Mouse (Mus musculus) kidney, postnatal 0 days (tissue): ENCODE results near the gene Sox5. TPM values are rescaled to one million over a fixed set of nuclear protein-coding genes. Genes with fewer than 3 reads are reported as not detected.

Experiments used
- ATAC-seq: fragments of 200-750 bp; cut with Nextera tagmentation; replicated peaks from 2 replicates; pipeline ENCODE4 v1.8.0; 2017; ENCODE audit warnings: low read depth, moderate number of reproducible peaks, moderate TSS enrichment, moderate library complexity; ENCODE audit not compliant: low FRiP score
- DNase-seq: peaks from one replicate; pipeline ENCODE4 v3.0.0-alpha.2; 2016; ENCODE audit warnings: low spot score
- H3K27ac ChIP-seq: fragments of 300-500 bp; sonication (generic); 2 replicates; pipeline ENCODE4 v1.5.1; 2014; ENCODE audit warnings: mild to moderate bottlenecking
- H3K27me3 ChIP-seq: fragments of 300-500 bp; sonication (generic); 2 replicates; pipeline ENCODE4 v1.6.1; 2014; ENCODE audit warnings: low read length, mixed read lengths; ENCODE audit not compliant: insufficient read depth
- H3K36me3 ChIP-seq: fragments of 300-500 bp; sonication (generic); 2 replicates; pipeline ENCODE4 v1.6.1; 2014; ENCODE audit warnings: low read length, mixed read lengths; ENCODE audit not compliant: insufficient read depth
- H3K4me1 ChIP-seq: fragments of 300-500 bp; sonication (generic); replicated peaks from 2 replicates; pipeline ENCODE4 v1.6.1; 2014; ENCODE audit warnings: antibody characterized with exemption, low read length, mixed read lengths; ENCODE audit not compliant: insufficient read depth
- H3K4me2 ChIP-seq: fragments of 300-500 bp; sonication (generic); 2 replicates; pipeline ENCODE4 v1.6.1; 2014; ENCODE audit warnings: mild to moderate bottlenecking, low read length, moderate library complexity, mixed read lengths
- H3K4me3 ChIP-seq: fragments of 300-500 bp; sonication (generic); replicated peaks from 2 replicates; pipeline ENCODE4 v1.5.1; 2014; ENCODE audit warnings: low read depth, low read length
- H3K9ac ChIP-seq: fragments of 300-500 bp; sonication (generic); 2 replicates; pipeline ENCODE4 v1.6.1; 2014; ENCODE audit warnings: low read depth, low read length
- H3K9me3 ChIP-seq: fragments of 300-500 bp; sonication (generic); replicated peaks from 2 replicates; pipeline ENCODE4 v1.6.1; 2016; ENCODE audit warnings: low read length, inconsistent platforms, mixed read lengths
- CTCF ChIP-seq: IDR thresholded peaks from 2 replicates; pipeline ENCODE4 v1.5.1; 2016; ENCODE audit warnings: antibody characterized with exemption, low read depth, mild to moderate bottlenecking, moderate library complexity
- WGBS: fragments of 180-500 bp; shearing (Covaris S2); extraction: QIAGEN DNeasy Blood & Tissue Kit; methylation state at CpG from one replicate; pipeline ENCODE4 v1.1.7; 2014; 5-methylcytosine and 5-hydroxymethylcytosine counted together
- polyA plus RNA-seq: library from polyadenylated mRNA; unstranded; fragments of >200 nt; fragmentation: Nextera tagmentation; extraction: Ambion mirVana; gene quantifications from 2 replicates; pipeline ENCODE4 v1.2.1, GENCODE M21; 2015

Gene Sox5
- polyA plus RNA-seq, 1 experiment from 2014 or later, result 6.1 TPM

GRCm38 (mm10) chr6:143868790-143869189 is 913.0 kb downstream of the Sox5 start:
- ATAC-seq, result no peak
- H3K4me3 ChIP-seq, result no peak overlapping the region
- H3K27ac ChIP-seq, result no peak overlapping the region
- H3K4me2 ChIP-seq, result no peak overlapping the region
- H3K9me3 ChIP-seq, result no peaks in the 10 kb centered on the region
- no peaks in the 10 kb centered on the region for H3K27me3 ChIP-seq
- no peak overlapping the region for H3K9ac ChIP-seq
- WGBS, result 72% methylated on average over 3 of the region's 3 CpGs
- DNase-seq, result no peak
- no peak for TF ChIP-seq CTCF
- no peaks in the 10 kb centered on the region for H3K4me1 ChIP-seq
- no peaks in the 10 kb centered on the region for H3K36me3 ChIP-seq

GRCm38 (mm10) chr6:143868155-143868685 is 913.6 kb downstream of the Sox5 start:
- Histone ChIP-seq H3K4me2 (no peak overlapping the region), H3K9me3 (no peaks in the 10 kb centered on the region)
- 74% methylated on average over 3 of the region's 3 CpGs for WGBS

GRCm38 (mm10) chr6:143867029-143867428 is 914.7 kb downstream of the Sox5 start:
- ATAC-seq (no peak), DNase-seq (no peak)
- Histone ChIP-seq H3K4me2 (no peak overlapping the region), H3K9ac (no peak overlapping the region), H3K27ac (no peak overlapping the region), H3K4me3 (no peak overlapping the region), H3K36me3 (no peaks in the 10 kb centered on the region), H3K9me3 (no peaks in the 10 kb centered on the region), H3K27me3 (no peaks in the 10 kb centered on the region), H3K4me1 (0 out of 2 replicates have a peak, but pooled peaks cover 4% of the 10 kb centered on the region)
- WGBS, result 77% methylated on average over 5 of the region's 5 CpGs
- no peak for TF ChIP-seq CTCF

More at GRCm38 (mm10) chr6:143868155-143868685, 913.6 kb downstream of the Sox5 start:
- 0 out of 2 replicates have a peak, but pooled peaks cover 3% of the 10 kb centered on the region for H3K4me1 ChIP-seq
- no peaks in the 10 kb centered on the region for H3K36me3 ChIP-seq
- no peak for TF ChIP-seq CTCF
- H3K9ac ChIP-seq, result no peak overlapping the region
- no peak overlapping the region for H3K4me3 ChIP-seq
- H3K27me3 ChIP-seq, result no peaks in the 10 kb centered on the region
- no peak for DNase-seq
- ATAC-seq, result no peak
- H3K27ac ChIP-seq, result no peak overlapping the region

GRCm38 (mm10) chr6:143866566-143866965 is 915.2 kb downstream of the Sox5 start:
- no peak for DNase-seq
- H3K4me3 ChIP-seq, result no peak overlapping the region
- 0 out of 2 replicates have a peak, but pooled peaks cover 4% of the 10 kb centered on the region for H3K4me1 ChIP-seq
- no peaks in the 10 kb centered on the region for H3K27me3 ChIP-seq
- H3K36me3 ChIP-seq, result no peaks in the 10 kb centered on the region
- no peak for TF ChIP-seq CTCF
- WGBS, result 66% methylated on average over 9 of the region's 9 CpGs
- H3K4me2 ChIP-seq, result no peak overlapping the region
- no peaks in the 10 kb centered on the region for H3K9me3 ChIP-seq
- ATAC-seq, result no peak
- no peak overlapping the region for H3K27ac ChIP-seq
- H3K9ac ChIP-seq, result no peak overlapping the region

GRCm38 (mm10) chr6:143862611-143863110 is 919.1 kb downstream of the Sox5 start:
- peak; percentile 71 for DNase-seq
- 0 out of 2 replicates have a peak, but pooled peaks cover 4% of the 10 kb centered on the region for H3K4me1 ChIP-seq
- no peak overlapping the region for H3K27ac ChIP-seq
- no peak for TF ChIP-seq CTCF
- no peaks in the 10 kb centered on the region for H3K36me3 ChIP-seq
- H3K27me3 ChIP-seq, result no peaks in the 10 kb centered on the region
- no peak for ATAC-seq
- H3K9ac ChIP-seq, result no peak overlapping the region
- H3K4me3 ChIP-seq, result no peak overlapping the region
- 40% methylated on average over 6 of the region's 6 CpGs for WGBS
- no peak overlapping the region for H3K4me2 ChIP-seq
- H3K9me3 ChIP-seq, result no peaks in the 10 kb centered on the region

GRCm38 (mm10) chr6:143860036-143860435 is 921.7 kb downstream of the Sox5 start:
- H3K4me2 ChIP-seq, result no peak overlapping the region
- H3K36me3 ChIP-seq, result no peaks in the 10 kb centered on the region
- no peak for TF ChIP-seq CTCF
- no peak overlapping the region for H3K27ac ChIP-seq
- ATAC-seq (no peak), DNase-seq (no peak)
- H3K27me3 ChIP-seq, result no peaks in the 10 kb centered on the region
- H3K4me3 ChIP-seq, result no peak overlapping the region
- 87% methylated on average over 7 of the region's 7 CpGs for WGBS
- H3K9me3 ChIP-seq, result no peaks in the 10 kb centered on the region
- H3K9ac ChIP-seq, result no peak overlapping the region
- H3K4me1 ChIP-seq, result 0 out of 2 replicates have a peak, but pooled peaks cover 4% of the 10 kb centered on the region

- no peak for ATAC-seq
- Histone ChIP-seq H3K4me2 (no peak overlapping the region), H3K4me1 (0 out of 2 replicates have a peak, but pooled peaks cover 4% of the 10 kb centered on the region), H3K4me3 (no peak overlapping the region), H3K27me3 (no peaks in the 10 kb centered on the region), H3K36me3 (no peaks in the 10 kb centered on the region), H3K9ac (no peak overlapping the region), H3K9me3 (no peaks in the 10 kb centered on the region), H3K27ac (no peak overlapping the region)
- no peak for TF ChIP-seq CTCF
- DNase-seq, result no peak
- 84% methylated on average over 15 of the region's 15 CpGs for WGBS
Observed at GRCm38 (mm10) chr6:143859535-143859934, 922.2 kb downstream of the Sox5 start.
